Mouse (Mus musculus) liver, adult 2 months (tissue): ENCODE measurements around the gene Dlk2.

Experiments used
- CTCF ChIP-seq: fragments of 200-500 bp; IDR thresholded peaks from 2 replicates; pipeline ENCODE4 v1.5.1; 2011; ENCODE audit warnings: low read depth, low read length, control low read depth
- POLR2A ChIP-seq: fragments of 200-500 bp; IDR thresholded peaks from 2 replicates; pipeline ENCODE4 v1.6.1; 2011; ENCODE audit warnings: low read length, control low read depth; ENCODE audit not compliant: insufficient read depth; ENCODE audit errors: extremely low read depth

DNA sequence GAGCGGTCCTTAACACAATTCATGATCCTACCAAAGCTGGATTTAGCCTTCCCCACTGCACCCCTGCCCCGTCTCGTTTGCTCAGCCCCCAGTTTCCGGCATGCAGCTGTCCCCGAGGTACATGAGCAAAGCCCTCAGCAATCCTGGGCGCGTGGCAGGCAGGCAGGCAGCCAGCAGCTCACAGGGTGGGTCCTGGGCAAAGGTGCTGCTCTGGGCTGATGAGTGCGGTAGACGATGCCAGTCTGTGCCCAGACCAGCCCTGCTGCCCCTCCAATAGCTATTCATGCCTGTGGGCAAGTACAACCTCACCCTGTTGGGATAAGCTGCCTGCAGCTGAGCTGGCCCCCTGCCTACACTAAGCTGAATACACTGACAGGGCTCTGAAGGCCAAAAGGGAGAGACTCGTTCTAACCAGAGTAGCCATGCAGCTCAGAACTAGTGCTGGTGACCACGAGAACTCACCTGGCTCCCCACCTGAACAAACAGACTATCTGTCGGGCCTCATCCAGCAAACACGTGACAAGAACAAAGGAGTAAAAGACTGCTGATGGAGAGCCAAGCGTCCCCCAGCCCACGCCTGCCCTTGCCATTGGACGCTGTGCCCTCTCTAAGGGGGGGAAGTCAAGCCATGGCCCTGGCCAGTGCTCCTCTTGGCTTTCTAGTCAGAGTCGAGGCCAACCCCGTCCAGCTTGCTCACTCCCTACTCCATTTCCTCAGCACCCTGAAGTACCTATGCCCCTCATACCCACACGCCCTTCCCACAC, 27.3 kb upstream of the Dlk2 start:
- TF ChIP-seq POLR2A = no peak
- TF ChIP-seq CTCF = no peak
